22 mouse cellular contexts compared by ENCODE assay signal in the genomic region with DNA sequence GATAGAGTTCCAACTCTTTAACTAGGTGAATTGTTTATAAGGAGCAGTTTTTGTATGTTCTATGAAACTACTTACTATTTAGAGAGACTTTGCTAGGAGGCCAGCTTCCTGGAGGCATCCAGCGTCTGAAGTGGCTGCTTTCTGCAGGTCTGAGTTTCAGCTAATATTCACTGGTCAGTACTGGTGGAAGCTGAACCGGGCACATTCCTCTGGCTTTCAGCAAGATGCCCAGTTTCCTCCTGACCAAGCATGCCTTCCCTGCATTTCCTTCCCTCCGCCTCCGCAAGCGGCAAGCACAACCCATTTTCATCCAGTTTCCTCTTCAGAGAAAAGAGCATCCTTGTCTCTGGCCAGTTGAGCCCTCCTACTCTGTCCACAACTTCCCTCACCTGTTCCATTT. TPM values are rescaled to one million over a fixed set of nuclear protein-coding genes. Genes with fewer than 3 reads are reported as not detected.
DNase-seq lines count a peak whose midpoint lies in the region; ATAC-seq and TF ChIP-seq lines count a peak whose summit lies in the region.
"Had no signal": no experiment of that assay in that cellular context is flagged by ENCODE, and none has a peak within 500 bp of the region (broad histone marks: within the 10 kb centered on the region; RNA-seq: fewer than 3 reads in every experiment).

No protein-coding gene starts in this region.

- H3K36me3 ChIP-seq in liver, embryonic 12.5 days = peaks cover 60% of the 10 kb centered on the region
- H3K36me3 ChIP-seq in embryonic facial prominence, embryonic 10.5 days (replicated peaks) = no peaks in the 10 kb centered on the region
- H3K36me3 ChIP-seq in kidney, embryonic 15.5 days = peaks cover 16% of the 10 kb centered on the region
- peaks cover 52% of the 10 kb centered on the region for H3K36me3 ChIP-seq in liver, embryonic 15.5 days (replicated peaks)
- no peaks in the 10 kb centered on the region for H3K36me3 ChIP-seq in forebrain, embryonic 16.5 days (ENCODE audit: control insufficient read depth, insufficient read depth)
- H3K36me3 ChIP-seq in hindbrain, postnatal 0 days (ENCODE audit: insufficient read depth, low read length) = no peaks in the 10 kb centered on the region
- H3K36me3 ChIP-seq: limb, embryonic 10.5 days; neural tube, embryonic 13.5 days had no signal

- WGBS in liver, embryonic 12.5 days (ENCODE audit: insufficient replicate concordance) = 76% methylated on average over 5 of the region's 5 CpGs
- WGBS in embryonic facial prominence, embryonic 10.5 days = 76% methylated on average over 5 of the region's 5 CpGs
- 71% methylated on average over 5 of the region's 5 CpGs for WGBS in kidney, embryonic 15.5 days
- WGBS in liver, embryonic 15.5 days (ENCODE audit: insufficient replicate concordance) = 82% methylated on average over 5 of the region's 5 CpGs
- WGBS in forebrain, embryonic 16.5 days = 90% methylated on average over 5 of the region's 5 CpGs
- 89% methylated on average over 5 of the region's 5 CpGs for WGBS in hindbrain, postnatal 0 days

- H3K4me3 ChIP-seq in liver, embryonic 12.5 days = no peak overlapping the region
- H3K4me3 ChIP-seq in embryonic facial prominence, embryonic 10.5 days = no peak overlapping the region
- no peak overlapping the region for H3K4me3 ChIP-seq in kidney, embryonic 15.5 days (replicated peaks)
- H3K4me3 ChIP-seq in liver, embryonic 15.5 days (replicated peaks) = no peak overlapping the region
- H3K4me3 ChIP-seq in forebrain, embryonic 16.5 days (replicated peaks; ENCODE audit: low read length) = no peak overlapping the region
- no peak overlapping the region for H3K4me3 ChIP-seq in hindbrain, postnatal 0 days (ENCODE audit: low read length)
- H3K4me3 ChIP-seq: forebrain, embryonic 13.5 days; heart, embryonic 10.5 days; hindbrain, embryonic 15.5 days; left cerebral cortex, adult 2 months; limb, embryonic 10.5 days; neural tube, embryonic 13.5 days had no signal

- no peak overlapping the region for H3K4me2 ChIP-seq in liver, embryonic 12.5 days
- no peak overlapping the region for H3K4me2 ChIP-seq in kidney, embryonic 15.5 days
- H3K4me2 ChIP-seq in liver, embryonic 15.5 days = no peak overlapping the region
- H3K4me2 ChIP-seq in forebrain, embryonic 16.5 days (ENCODE audit: low read length) = no peak overlapping the region
- no peak overlapping the region for H3K4me2 ChIP-seq in hindbrain, postnatal 0 days (ENCODE audit: low read depth, low read length)
- H3K4me2 ChIP-seq: forebrain, embryonic 13.5 days; hindbrain, embryonic 15.5 days; midbrain, embryonic 11.5 days; neural tube, embryonic 13.5 days had no signal

- DNase-seq in liver = no peak
- DNase-seq in embryonic facial prominence, embryonic 10.5 days (ENCODE audit: low spot score) = no peak
- DNase-seq in spleen, postnatal 36 days (ENCODE audit: low spot score in 2 of 2) = no peak
- DNase-seq in hindbrain, postnatal 0 days (ENCODE audit: low spot score) = no peak
- DNase-seq: adrenal gland, postnatal 10 days; cerebellum, adult 11-12 months; cerebellum, postnatal 36 days; gastrocnemius, postnatal 36 days; heart, postnatal 14 days; right cerebral cortex, postnatal 14 days; thymus, adult 18-20 months had no signal

- no peak for TF ChIP-seq CTCF in hindbrain, postnatal 0 days (IDR thresholded peaks at IDR 0.05; ENCODE audit: low read depth)

- no peaks in the 10 kb centered on the region for H3K27me3 ChIP-seq in liver, embryonic 12.5 days (replicated peaks)
- no peaks in the 10 kb centered on the region for H3K27me3 ChIP-seq in embryonic facial prominence, embryonic 10.5 days (replicated peaks; ENCODE audit: low read depth, poor library complexity, severe bottlenecking)
- no peaks in the 10 kb centered on the region for H3K27me3 ChIP-seq in kidney, embryonic 15.5 days
- no peaks in the 10 kb centered on the region for H3K27me3 ChIP-seq in liver, embryonic 15.5 days
- H3K27me3 ChIP-seq in forebrain, embryonic 16.5 days (replicated peaks; ENCODE audit: control insufficient read depth, insufficient read depth, low read length) = no peaks in the 10 kb centered on the region
- H3K27me3 ChIP-seq in hindbrain, postnatal 0 days (ENCODE audit: insufficient read depth, low read length) = no peaks in the 10 kb centered on the region
- H3K27me3 ChIP-seq: forebrain, embryonic 13.5 days; hindbrain, embryonic 15.5 days; neural tube, embryonic 13.5 days had no signal

- no peak overlapping the region for H3K9ac ChIP-seq in liver, embryonic 12.5 days
- no peak overlapping the region for H3K9ac ChIP-seq in kidney, embryonic 15.5 days
- H3K9ac ChIP-seq in liver, embryonic 15.5 days = no peak overlapping the region
- H3K9ac ChIP-seq in forebrain, embryonic 16.5 days (replicated peaks; ENCODE audit: low read depth, low read length) = no peak overlapping the region
- H3K9ac ChIP-seq in hindbrain, postnatal 0 days (replicated peaks; ENCODE audit: low read length) = no peak overlapping the region
- H3K9ac ChIP-seq: forebrain, embryonic 13.5 days; hindbrain, embryonic 15.5 days; neural tube, embryonic 13.5 days had no signal

- no peaks in the 10 kb centered on the region for H3K9me3 ChIP-seq in liver, embryonic 12.5 days (replicated peaks)
- H3K9me3 ChIP-seq in embryonic facial prominence, embryonic 10.5 days = no peaks in the 10 kb centered on the region
- no peaks in the 10 kb centered on the region for H3K9me3 ChIP-seq in kidney, embryonic 15.5 days (replicated peaks)
- no peaks in the 10 kb centered on the region for H3K9me3 ChIP-seq in liver, embryonic 15.5 days (replicated peaks)
- no peaks in the 10 kb centered on the region for H3K9me3 ChIP-seq in forebrain, embryonic 16.5 days (ENCODE audit: control insufficient read depth, low read length)
- H3K9me3 ChIP-seq in hindbrain, postnatal 0 days (ENCODE audit: low read length) = no peaks in the 10 kb centered on the region
- H3K9me3 ChIP-seq: forebrain, embryonic 13.5 days; heart, embryonic 10.5 days; hindbrain, embryonic 15.5 days; limb, embryonic 10.5 days; neural tube, embryonic 13.5 days had no signal

- peaks cover 80% of the 10 kb centered on the region for H3K4me1 ChIP-seq in liver, embryonic 12.5 days
- H3K4me1 ChIP-seq in embryonic facial prominence, embryonic 10.5 days = peaks cover 10% of the 10 kb centered on the region
- H3K4me1 ChIP-seq in kidney, embryonic 15.5 days = peaks cover 41% of the 10 kb centered on the region
- peaks cover 79% of the 10 kb centered on the region for H3K4me1 ChIP-seq in liver, embryonic 15.5 days (replicated peaks)
- peaks cover 3% of the 10 kb centered on the region; the same call in 1 of the 2 replicates for H3K4me1 ChIP-seq in forebrain, embryonic 16.5 days (replicated peaks; ENCODE audit: control insufficient read depth, insufficient read depth, low read length)
- no peaks in the 10 kb centered on the region for H3K4me1 ChIP-seq in hindbrain, postnatal 0 days (ENCODE audit: insufficient read depth, low read length)
- H3K4me1 ChIP-seq: hindbrain, embryonic 15.5 days; limb, embryonic 10.5 days; neural tube, embryonic 13.5 days had no signal

- peak overlapping the region; percentile 74 for H3K27ac ChIP-seq in liver, embryonic 12.5 days
- peak overlapping the region; percentile 19; the same call in 1 of the 2 replicates for H3K27ac ChIP-seq in embryonic facial prominence, embryonic 10.5 days (replicated peaks)
- peak overlapping the region; percentile 74 for H3K27ac ChIP-seq in kidney, embryonic 15.5 days
- H3K27ac ChIP-seq in liver, embryonic 15.5 days (replicated peaks) = 0 out of 2 replicates have a peak overlapping the region, but pooled peaks have one; percentile 4
- no peak overlapping the region for H3K27ac ChIP-seq in forebrain, embryonic 16.5 days (ENCODE audit: low read length)
- no peak overlapping the region for H3K27ac ChIP-seq in hindbrain, postnatal 0 days
- H3K27ac ChIP-seq: forebrain, embryonic 13.5 days; heart, embryonic 10.5 days; hindbrain, embryonic 15.5 days; left cerebral cortex, adult 2 months; limb, embryonic 10.5 days; neural tube, embryonic 13.5 days had no signal

- ATAC-seq in liver, embryonic 12.5 days = no peak
- 0 out of 2 replicates have a peak, but pooled peaks have one; percentile 26 for ATAC-seq in kidney, embryonic 15.5 days (replicated peaks; ENCODE audit: low FRiP score)
- no peak for ATAC-seq in liver, embryonic 15.5 days (ENCODE audit: insufficient read depth)
- ATAC-seq in forebrain, embryonic 16.5 days = no peak
- ATAC-seq in hindbrain, postnatal 0 days = no peak
- ATAC-seq: forebrain, embryonic 13.5 days had no signal

RNA-seq across cellular contexts. Expression of a gene that starts 17.3 kb away (rescaled TPM):
- 110 and 115 TPM in 2 replicates for polyA plus RNA-seq in liver, embryonic 12.5 days (2016; fragmentation: Nextera tagmentation; extraction: Ambion mirVana)
- 24.0 and 27.4 TPM in 2 replicates for polyA plus RNA-seq in embryonic facial prominence, embryonic 10.5 days (2016; fragmentation: Nextera tagmentation; extraction: Ambion mirVana)
- polyA plus RNA-seq in kidney, embryonic 15.5 days (2015; fragmentation: Nextera tagmentation; extraction: Ambion mirVana) = 50.3 and 51.2 TPM in 2 replicates
- 154 and 157 TPM in 2 replicates for polyA plus RNA-seq in liver, embryonic 15.5 days (2015; fragmentation: Nextera tagmentation; extraction: Ambion mirVana)
- 13.4 and 15.8 TPM in 2 replicates for polyA plus RNA-seq in forebrain, embryonic 16.5 days (2015; fragmentation: Nextera tagmentation; extraction: Ambion mirVana)
- total RNA-seq in hindbrain, postnatal 0 days (2014; rRNA removed) = 12.3 and 13.2 TPM in 2 replicates
- polyA plus RNA-seq in hindbrain, postnatal 0 days (2015; fragmentation: Nextera tagmentation; extraction: Ambion mirVana) = 15.6 and 19.1 TPM in 2 replicates

RNA-seq across cellular contexts. Expression of a gene that starts 28.0 kb away (rescaled TPM):
- 0.04 TPM in 1 of 2 replicates, not detected in the other for polyA plus RNA-seq in liver, embryonic 12.5 days (2016; fragmentation: Nextera tagmentation; extraction: Ambion mirVana)
- polyA plus RNA-seq in embryonic facial prominence, embryonic 10.5 days (2016; fragmentation: Nextera tagmentation; extraction: Ambion mirVana) = not detected in 2 replicates
- polyA plus RNA-seq in kidney, embryonic 15.5 days (2015; fragmentation: Nextera tagmentation; extraction: Ambion mirVana) = 0.04 and 0.05 TPM in 2 replicates
- polyA plus RNA-seq in liver, embryonic 15.5 days (2015; fragmentation: Nextera tagmentation; extraction: Ambion mirVana) = not detected in 2 replicates
- polyA plus RNA-seq in forebrain, embryonic 16.5 days (2015; fragmentation: Nextera tagmentation; extraction: Ambion mirVana) = not detected in 2 replicates
- total RNA-seq in hindbrain, postnatal 0 days (2014; rRNA removed) = not detected in 2 replicates
- polyA plus RNA-seq in hindbrain, postnatal 0 days (2015; fragmentation: Nextera tagmentation; extraction: Ambion mirVana) = 0.09 and 0.10 TPM in 2 replicates
- total RNA-seq: adrenal gland, postnatal 10 days had no signal
- polyA plus RNA-seq: forebrain, embryonic 13.5 days; heart, embryonic 10.5 days; limb, embryonic 10.5 days; midbrain, embryonic 11.5 days; neural tube, embryonic 13.5 days had no signal

RNA-seq across cellular contexts. Expression of a gene that starts 46.8 kb away (rescaled TPM):
- 81.9 and 83.4 TPM in 2 replicates for polyA plus RNA-seq in liver, embryonic 12.5 days (2016; fragmentation: Nextera tagmentation; extraction: Ambion mirVana)
- polyA plus RNA-seq in embryonic facial prominence, embryonic 10.5 days (2016; fragmentation: Nextera tagmentation; extraction: Ambion mirVana) = 112 and 115 TPM in 2 replicates
- 98.6 and 99.7 TPM in 2 replicates for polyA plus RNA-seq in kidney, embryonic 15.5 days (2015; fragmentation: Nextera tagmentation; extraction: Ambion mirVana)
- 49.0 and 51.4 TPM in 2 replicates for polyA plus RNA-seq in liver, embryonic 15.5 days (2015; fragmentation: Nextera tagmentation; extraction: Ambion mirVana)
- polyA plus RNA-seq in forebrain, embryonic 16.5 days (2015; fragmentation: Nextera tagmentation; extraction: Ambion mirVana) = 69.8 and 70.4 TPM in 2 replicates
- 31.6 and 38.3 TPM in 2 replicates for total RNA-seq in hindbrain, postnatal 0 days (2014; rRNA removed)
- 56.8 and 58.5 TPM in 2 replicates for polyA plus RNA-seq in hindbrain, postnatal 0 days (2015; fragmentation: Nextera tagmentation; extraction: Ambion mirVana)

RNA-seq across cellular contexts. Expression of a gene that starts 47.0 kb away (rescaled TPM):
- 23.9 and 24.5 TPM in 2 replicates for polyA plus RNA-seq in liver, embryonic 12.5 days (2016; fragmentation: Nextera tagmentation; extraction: Ambion mirVana)
- polyA plus RNA-seq in embryonic facial prominence, embryonic 10.5 days (2016; fragmentation: Nextera tagmentation; extraction: Ambion mirVana) = 30.6 and 31.2 TPM in 2 replicates
- 28.7 and 30.6 TPM in 2 replicates for polyA plus RNA-seq in kidney, embryonic 15.5 days (2015; fragmentation: Nextera tagmentation; extraction: Ambion mirVana)
- polyA plus RNA-seq in liver, embryonic 15.5 days (2015; fragmentation: Nextera tagmentation; extraction: Ambion mirVana) = 13.6 and 13.7 TPM in 2 replicates
- polyA plus RNA-seq in forebrain, embryonic 16.5 days (2015; fragmentation: Nextera tagmentation; extraction: Ambion mirVana) = 29.3 and 34.4 TPM in 2 replicates
- total RNA-seq in hindbrain, postnatal 0 days (2014; rRNA removed) = 37.6 and 43.1 TPM in 2 replicates
- polyA plus RNA-seq in hindbrain, postnatal 0 days (2015; fragmentation: Nextera tagmentation; extraction: Ambion mirVana) = 25.7 and 28.2 TPM in 2 replicates

Comparison
In these comparisons a context has a peak if more than half of its experiments do, and no peak if none do; other contexts are left out.
1. H3K27ac ChIP-seq: peak in liver, embryonic 12.5 days (single experiment), embryonic facial prominence, embryonic 10.5 days (single experiment), kidney, embryonic 15.5 days (single experiment) and liver, embryonic 15.5 days (single experiment); none in forebrain, embryonic 16.5 days (single experiment) and hindbrain, postnatal 0 days (single experiment).